Mouse (Mus musculus): ENCODE measurements around the gene Ppp1r9b. TPM values are rescaled to one million over a fixed set of nuclear protein-coding genes. Genes with fewer than 3 reads are reported as not detected.
"Not testable (repeated sequence)": the region's sequence is repeated elsewhere in the genome, so short reads cannot be mapped to it uniquely, and the experiment has no call there.

Gene Ppp1r9b
- polyA plus RNA-seq, 1 experiment: 129 TPM

DNA sequence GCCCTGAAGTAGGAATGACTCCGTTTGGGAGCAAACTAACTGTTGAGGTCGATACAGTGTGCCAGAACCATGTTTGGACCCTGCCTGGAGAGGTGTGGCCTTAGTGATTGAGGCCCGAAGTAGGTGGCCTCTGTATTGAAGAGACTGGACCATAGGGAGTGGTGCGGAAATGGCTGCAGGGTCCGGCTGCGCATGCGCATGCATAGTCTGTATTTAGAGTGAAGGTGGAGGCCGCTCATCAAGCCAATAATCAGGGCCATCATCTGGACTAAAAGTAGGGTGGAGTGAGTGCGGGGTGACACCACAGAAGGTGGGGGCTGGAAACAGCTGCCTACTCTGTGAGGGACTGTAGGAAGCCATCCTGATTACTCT, 33.2 kb upstream of the Ppp1r9b start:
- 87% methylated on average over 9 of the region's 9 CpGs for WGBS

DNA sequence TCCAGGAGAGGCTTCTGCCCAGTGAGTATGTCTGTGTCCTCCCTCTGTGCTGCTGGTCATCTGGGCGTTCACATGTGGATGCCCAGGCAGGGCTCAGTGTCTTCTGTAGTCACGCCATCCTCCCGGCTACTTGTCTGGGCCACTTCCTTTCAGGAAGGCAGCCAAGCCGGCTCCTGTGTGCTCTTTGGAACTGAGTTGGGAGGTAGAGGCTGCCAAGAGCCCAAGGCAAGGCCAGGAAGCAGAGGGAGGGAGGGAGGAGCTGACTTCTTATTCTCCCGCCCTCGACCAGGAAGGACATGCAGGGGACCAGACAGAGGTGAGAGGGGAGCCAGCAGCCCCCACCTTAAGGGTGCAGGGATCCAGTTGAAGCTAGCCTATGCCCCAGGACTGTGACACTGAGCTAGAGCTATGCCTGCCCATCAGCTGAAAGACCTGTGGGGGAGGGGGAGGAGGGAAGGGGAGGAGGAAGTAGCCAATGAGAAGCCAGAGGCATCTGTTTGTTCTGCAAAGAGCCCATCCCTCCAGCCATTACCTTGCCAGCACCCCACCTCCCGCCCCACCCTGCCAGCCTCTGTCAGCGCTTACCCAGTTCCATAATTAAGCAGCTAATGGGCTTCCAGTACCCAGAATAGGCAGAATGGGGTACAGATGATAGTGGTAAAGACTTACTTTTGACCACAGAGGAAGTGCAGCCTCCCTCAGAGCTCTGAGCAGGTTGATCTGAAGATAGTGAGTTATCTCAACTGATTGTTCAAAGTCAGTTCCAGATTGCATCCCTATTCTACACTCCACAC, 32.6 kb upstream of the Ppp1r9b start:
- Histone ChIP-seq H3K27ac (ENCODE audit: insufficient read depth, low read depth, low read length) (no peak overlapping the region), H3K4me3 (ENCODE audit: insufficient read depth, low read depth, low read length) (no peak overlapping the region), H3K4me1 (ENCODE audit: control insufficient read depth, insufficient read depth, low read length) (peaks cover 11% of the 10 kb centered on the region; the same call in 1 of the 2 replicates)
- TF ChIP-seq POLR2A (IDR thresholded peaks at IDR 0.05; ENCODE audit: insufficient read depth, low read depth, low read length): no peak
- TF ChIP-seq CTCF (IDR thresholded peaks at IDR 0.05; ENCODE audit: insufficient read depth, low read depth, low read length): no peak
- WGBS: 40% methylated on average over 8 of the region's 8 CpGs

More for the DNA sequence above, 33.2 kb upstream of the Ppp1r9b start:
- no peak for TF ChIP-seq CTCF (IDR thresholded peaks at IDR 0.05; ENCODE audit: insufficient read depth, low read depth, low read length)
- TF ChIP-seq POLR2A (IDR thresholded peaks at IDR 0.05; ENCODE audit: insufficient read depth, low read depth, low read length): no peak
- Histone ChIP-seq H3K4me3 (ENCODE audit: insufficient read depth, low read depth, low read length) (no peak overlapping the region), H3K27ac (ENCODE audit: insufficient read depth, low read depth, low read length) (no peak overlapping the region), H3K4me1 (ENCODE audit: control insufficient read depth, insufficient read depth, low read length) (peaks cover 12% of the 10 kb centered on the region)

DNA sequence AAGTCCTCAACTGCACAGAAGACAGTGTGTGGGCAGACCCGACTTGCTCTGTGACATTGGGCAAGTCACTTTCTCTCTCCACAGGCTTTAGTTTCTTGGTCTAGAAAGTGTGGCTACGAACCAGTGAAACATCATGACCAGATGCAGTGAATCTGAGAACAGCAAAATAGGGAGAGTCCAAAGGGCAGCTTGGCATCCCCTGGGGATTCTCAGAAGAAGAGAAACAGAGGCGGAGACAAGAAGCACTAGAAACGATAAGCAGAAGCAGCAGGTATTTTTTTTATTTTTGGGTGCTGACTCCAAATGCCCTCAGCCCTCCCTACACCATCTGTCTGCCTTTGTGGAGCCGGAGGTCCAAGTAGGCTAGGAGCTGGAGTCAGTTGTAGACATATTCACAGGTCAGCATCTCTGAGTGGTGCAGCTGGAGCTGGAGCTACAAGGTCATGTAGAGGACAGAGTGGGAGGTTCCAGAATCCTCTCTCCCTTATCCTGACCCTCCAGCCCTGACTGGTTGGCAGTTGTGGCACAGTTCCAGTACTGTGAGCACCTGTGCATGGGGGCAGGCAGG, 28.2 kb upstream of the Ppp1r9b start:
- 82% methylated on average over 5 of the region's 5 CpGs for WGBS

DNA sequence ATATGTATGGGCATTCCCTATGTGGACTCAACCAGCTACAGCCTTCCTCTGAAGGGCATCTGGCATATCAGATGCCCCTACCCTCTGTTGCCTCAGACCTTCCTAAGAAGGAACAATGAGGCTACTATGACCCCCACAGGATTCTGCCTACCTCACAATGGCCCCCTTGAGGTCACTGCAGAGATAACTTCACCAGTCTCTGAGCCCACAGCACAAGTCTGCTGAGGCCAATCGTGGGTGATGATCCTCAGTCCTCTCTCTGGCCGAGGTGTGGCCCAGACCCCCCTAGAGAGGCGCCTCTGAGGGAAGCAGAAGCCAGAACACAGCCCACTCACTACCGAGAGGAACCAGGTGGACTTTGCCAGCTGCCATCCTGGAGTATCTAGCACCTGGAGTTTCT, 23.4 kb upstream of the Ppp1r9b start, which contains the start of gene Hils1:
Hils1 (plus strand) TSS at position 175 of the 400 bp plus-strand sequence.
- H3K27ac ChIP-seq (ENCODE audit: insufficient read depth, low read depth, low read length): no peak within 1 kb of the TSS
- peaks cover 7% of the 10 kb centered on the region for H3K4me1 ChIP-seq (ENCODE audit: control insufficient read depth, insufficient read depth, low read length)
- WGBS: 61% methylated on average over 4 of the region's 4 CpGs
- TF ChIP-seq POLR2A (IDR thresholded peaks at IDR 0.05; ENCODE audit: insufficient read depth, low read depth, low read length): no peak
- no peak for TF ChIP-seq CTCF (IDR thresholded peaks at IDR 0.05; ENCODE audit: insufficient read depth, low read depth, low read length)
- no peak within 1 kb of the TSS for H3K4me3 ChIP-seq (ENCODE audit: insufficient read depth, low read depth, low read length)

More for the DNA sequence above, 28.2 kb upstream of the Ppp1r9b start:
- Histone ChIP-seq H3K27ac (ENCODE audit: insufficient read depth, low read depth, low read length) (no peak overlapping the region), H3K4me1 (ENCODE audit: control insufficient read depth, insufficient read depth, low read length) (peaks cover 9% of the 10 kb centered on the region; the same call in 1 of the 2 replicates), H3K4me3 (ENCODE audit: insufficient read depth, low read depth, low read length) (no peak overlapping the region)
- TF ChIP-seq CTCF (IDR thresholded peaks at IDR 0.05; ENCODE audit: insufficient read depth, low read depth, low read length) (no peak), POLR2A (IDR thresholded peaks at IDR 0.05; ENCODE audit: insufficient read depth, low read depth, low read length) (no peak)

- no peak overlapping the region for H3K27ac ChIP-seq (ENCODE audit: insufficient read depth, low read depth, low read length)
- WGBS: 60% methylated on average over 7 of the region's 7 CpGs
- H3K4me3 ChIP-seq (ENCODE audit: insufficient read depth, low read depth, low read length): no peak overlapping the region
- peaks cover 14% of the 10 kb centered on the region for H3K4me1 ChIP-seq (ENCODE audit: control insufficient read depth, insufficient read depth, low read length)
- TF ChIP-seq CTCF (IDR thresholded peaks at IDR 0.05; ENCODE audit: insufficient read depth, low read depth, low read length) (no peak), POLR2A (IDR thresholded peaks at IDR 0.05; ENCODE audit: insufficient read depth, low read depth, low read length) (no peak)
Measured at GRCm38 (mm10) chr11:94968187-94968586, 22.6 kb upstream of the Ppp1r9b start.

DNA sequence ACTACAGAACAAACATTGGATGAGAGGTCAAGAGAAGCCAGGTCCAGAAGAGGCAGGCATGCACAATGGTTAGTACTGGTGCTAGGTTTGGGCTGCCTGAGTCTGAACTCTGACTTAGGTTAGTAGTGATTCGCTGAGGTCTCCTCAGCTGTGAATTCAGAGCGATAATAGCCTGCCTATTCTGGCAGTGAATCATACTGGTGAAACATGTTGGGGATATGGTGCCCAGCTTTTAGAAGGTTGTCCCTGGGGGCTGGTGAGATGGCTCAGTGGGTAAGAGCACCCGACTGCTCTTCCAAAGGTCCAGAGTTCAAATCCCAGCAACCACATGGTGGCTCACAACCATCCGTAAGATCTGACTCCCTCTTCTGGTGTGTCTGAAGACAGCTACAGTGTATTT, 21.1 kb upstream of the Ppp1r9b start:
- not testable (repeated sequence) for H3K4me3 ChIP-seq (ENCODE audit: insufficient read depth, low read depth, low read length); H3K27ac ChIP-seq (ENCODE audit: insufficient read depth, low read depth, low read length)
- 79% methylated on average over 4 of the region's 4 CpGs for WGBS
- peaks cover 17% of the 10 kb centered on the region for H3K4me1 ChIP-seq (ENCODE audit: control insufficient read depth, insufficient read depth, low read length)

- H3K4me3 ChIP-seq (ENCODE audit: insufficient read depth, low read depth, low read length): no peak overlapping the region
- TF ChIP-seq CTCF (IDR thresholded peaks at IDR 0.05; ENCODE audit: insufficient read depth, low read depth, low read length): no peak
- TF ChIP-seq POLR2A (IDR thresholded peaks at IDR 0.05; ENCODE audit: insufficient read depth, low read depth, low read length): no peak
- peaks cover 17% of the 10 kb centered on the region for H3K4me1 ChIP-seq (ENCODE audit: control insufficient read depth, insufficient read depth, low read length)
- no peak overlapping the region for H3K27ac ChIP-seq (ENCODE audit: insufficient read depth, low read depth, low read length)
- 61% methylated on average over 15 of the region's 15 CpGs for WGBS
Measured at GRCm38 (mm10) chr11:94970210-94970943, 20.5 kb upstream of the Ppp1r9b start.

- 64% methylated on average over 16 of the region's 16 CpGs for WGBS
- Histone ChIP-seq H3K4me1 (ENCODE audit: control insufficient read depth, insufficient read depth, low read length) (peaks cover 17% of the 10 kb centered on the region), H3K4me3 (ENCODE audit: insufficient read depth, low read depth, low read length) (no peak overlapping the region), H3K27ac (ENCODE audit: insufficient read depth, low read depth, low read length) (no peak overlapping the region)
- TF ChIP-seq POLR2A (IDR thresholded peaks at IDR 0.05; ENCODE audit: insufficient read depth, low read depth, low read length): no peak
- no peak for TF ChIP-seq CTCF (IDR thresholded peaks at IDR 0.05; ENCODE audit: insufficient read depth, low read depth, low read length)
Measured at GRCm38 (mm10) chr11:94971895-94972615, 18.8 kb upstream of the Ppp1r9b start.
